Mouse (Mus musculus) layer of hippocampus, adult 2 months (tissue): ENCODE measurements around the gene Sec31a. TPM values are rescaled to one million over a fixed set of nuclear protein-coding genes. Genes with fewer than 3 reads are reported as not detected.
A peak's percentile ranks its signal among the peaks of the same experiment; 100 is the strongest.

ENCODE experiments used
- DNase-seq, 2 experiments: peaks; one replicate each; pipeline ENCODE4 v3.0.0; 2022; ENCODE audit warnings: low spot score in 2 of 2
- H3K27ac ChIP-seq: fragments of 200-600 bp; 2 replicates; pipeline ENCODE4 v1.8.1; 2022
- H3K4me3 ChIP-seq: fragments of 200-600 bp; 2 replicates; pipeline ENCODE4 v1.8.1; 2022; ENCODE audit warnings: mild to moderate bottlenecking
- CTCF ChIP-seq: fragments of 200-600 bp; conservative IDR thresholded peaks from 2 replicates; pipeline ENCODE4 v1.8.1; 2022; ENCODE audit warnings: antibody characterized with exemption, mild to moderate bottlenecking, moderate library complexity
- total RNA-seq, 2 experiments: library from RNA; stranded (reverse); gene quantifications; 2 replicates each; pipeline ENCODE4 v1.2.3; 2021

The Sec31a gene
- total RNA-seq, 2 experiments from 2014 or later: 103 to 106 TPM

- Histone ChIP-seq H3K4me3 (no peak overlapping the region), H3K27ac (peak overlapping the region; percentile 87)
- DNase-seq: no peak
- no peak for TF ChIP-seq CTCF
These were observed 81.3 kb downstream of the Sec31a start for GRCm38 (mm10) chr5:100334686-100335085.

- no peak for DNase-seq
- no peak for TF ChIP-seq CTCF
- Histone ChIP-seq H3K4me3 (no peak overlapping the region), H3K27ac (no peak overlapping the region)
These were observed 82.2 kb downstream of the Sec31a start for GRCm38 (mm10) chr5:100333607-100334380.

GRCm38 (mm10) chr5:100332300-100333004, 83.6 kb downstream of the Sec31a start:
- DNase-seq: no peak
- Histone ChIP-seq H3K27ac (no peak overlapping the region), H3K4me3 (no peak overlapping the region)
- peak; percentile 34 for TF ChIP-seq CTCF

GRCm38 (mm10) chr5:100331636-100332035, 84.4 kb downstream of the Sec31a start:
- no peak overlapping the region for H3K4me3 ChIP-seq
- DNase-seq: no peak
- H3K27ac ChIP-seq: no peak overlapping the region
- TF ChIP-seq CTCF: no peak

- Histone ChIP-seq H3K27ac (no peak overlapping the region), H3K4me3 (no peak overlapping the region)
- peak; percentile 81 to 89 for DNase-seq
- TF ChIP-seq CTCF: peak; percentile 95
These were observed 94.0 kb downstream of the Sec31a start for GRCm38 (mm10) chr5:100322081-100322480.

GRCm38 (mm10) chr5:100317842-100318241, 98.2 kb downstream of the Sec31a start:
- Histone ChIP-seq H3K4me3 (no peak overlapping the region), H3K27ac (no peak overlapping the region)
- TF ChIP-seq CTCF: no peak
- DNase-seq: no peak

GRCm38 (mm10) chr5:100317010-100317409, 99.0 kb downstream of the Sec31a start:
- DNase-seq: no peak
- Histone ChIP-seq H3K4me3 (no peak overlapping the region), H3K27ac (no peak overlapping the region)
- no peak for TF ChIP-seq CTCF

- Histone ChIP-seq H3K27ac (no peak overlapping the region), H3K4me3 (no peak overlapping the region)
- no peak for DNase-seq
- TF ChIP-seq CTCF: no peak
These were observed 100.4 kb downstream of the Sec31a start for GRCm38 (mm10) chr5:100315646-100316045.

- Histone ChIP-seq H3K4me3 (no peak overlapping the region), H3K27ac (no peak overlapping the region)
- no peak for DNase-seq
- TF ChIP-seq CTCF: no peak
These were observed 103.6 kb downstream of the Sec31a start for GRCm38 (mm10) chr5:100312391-100312790.

Other genes starting within 250 kb of the Sec31a start
- gene Lin54, start 84.4 kb upstream of the Sec31a start, total RNA-seq: 10 to 100 TPM; 16.2 to 19.0 TPM
- gene Cops4, start 102.1 kb upstream of the Sec31a start, total RNA-seq: 10 to 100 TPM; 78.8 to 81.4 TPM
- not detected for gene Plac8, start 156.0 kb upstream of the Sec31a start, total RNA-seq